Mouse (Mus musculus) kidney, adult 2 months (tissue): ENCODE results near the gene Cep162.

Source experiments
- CTCF ChIP-seq: fragments of 200-500 bp; conservative IDR thresholded peaks from 2 replicates; pipeline ENCODE4 v1.5.1; 2011; ENCODE audit warnings: low read depth, mild to moderate bottlenecking, control low read depth, low read length, moderate library complexity, mixed read lengths; ENCODE audit not compliant: insufficient read depth, insufficient read length
- POLR2A ChIP-seq: fragments of 200-500 bp; IDR thresholded peaks from one replicate; pipeline ENCODE4 v1.6.1; 2011; ENCODE audit warnings: low read depth, low read length, control low read depth

- no peak for TF ChIP-seq POLR2A
- TF ChIP-seq CTCF, result no peak
Observed at GRCm38 (mm10) chr9:87213204-87213603, 42.1 kb downstream of the Cep162 start.
